Mouse (Mus musculus): Measurements from ENCODE around the gene Themis. TPM values are rescaled to one million over a fixed set of nuclear protein-coding genes. Genes with fewer than 3 reads are reported as not detected.

Themis gene
- polyA plus RNA-seq, 1 experiment from 2014 or later, result not detected

GRCm38 (mm10) chr10:28753321-28753720, 85.2 kb downstream of the Themis start:
- H3K4me1 ChIP-seq (replicated peaks; ENCODE audit: control insufficient read depth, insufficient read depth, low read length), result no peaks in the 10 kb centered on the region
- no peaks in the 10 kb centered on the region for H3K36me3 ChIP-seq (replicated peaks; ENCODE audit: control insufficient read depth, insufficient read depth)
- DNase-seq (ENCODE audit: low spot score), result no peak
- no peak overlapping the region for H3K27ac ChIP-seq
- WGBS, result 71% methylated on average over 2 of the region's 2 CpGs
- H3K4me2 ChIP-seq (replicated peaks), result no peak overlapping the region
- no peaks in the 10 kb centered on the region for H3K27me3 ChIP-seq (ENCODE audit: control insufficient read depth, insufficient read depth, low read length)
- H3K9ac ChIP-seq, result no peak overlapping the region
- H3K9me3 ChIP-seq (ENCODE audit: control insufficient read depth, low read length), result no peaks in the 10 kb centered on the region
- no peak for ATAC-seq (ENCODE audit: low FRiP score)
- H3K4me3 ChIP-seq (replicated peaks; ENCODE audit: low read length), result no peak overlapping the region

GRCm38 (mm10) chr10:28754927-28755326, 86.8 kb downstream of the Themis start:
- Histone ChIP-seq H3K27me3 (ENCODE audit: control insufficient read depth, insufficient read depth, low read length) (no peaks in the 10 kb centered on the region), H3K4me1 (replicated peaks; ENCODE audit: control insufficient read depth, insufficient read depth, low read length) (no peaks in the 10 kb centered on the region), H3K27ac (no peak overlapping the region), H3K9me3 (ENCODE audit: control insufficient read depth, low read length) (no peaks in the 10 kb centered on the region), H3K9ac (no peak overlapping the region), H3K4me2 (replicated peaks) (no peak overlapping the region), H3K4me3 (replicated peaks; ENCODE audit: low read length) (no peak overlapping the region), H3K36me3 (replicated peaks; ENCODE audit: control insufficient read depth, insufficient read depth) (no peaks in the 10 kb centered on the region)
- no peak for ATAC-seq (ENCODE audit: low FRiP score)
- no peak for DNase-seq (ENCODE audit: low spot score)

- Histone ChIP-seq H3K4me2 (replicated peaks) (no peak overlapping the region), H3K27me3 (ENCODE audit: control insufficient read depth, insufficient read depth, low read length) (no peaks in the 10 kb centered on the region), H3K36me3 (replicated peaks; ENCODE audit: control insufficient read depth, insufficient read depth) (no peaks in the 10 kb centered on the region), H3K9ac (no peak overlapping the region), H3K27ac (no peak overlapping the region), H3K4me1 (replicated peaks; ENCODE audit: control insufficient read depth, insufficient read depth, low read length) (no peaks in the 10 kb centered on the region), H3K4me3 (replicated peaks; ENCODE audit: low read length) (no peak overlapping the region), H3K9me3 (ENCODE audit: control insufficient read depth, low read length) (no peaks in the 10 kb centered on the region)
- no peak for DNase-seq (ENCODE audit: low spot score)
- no peak for ATAC-seq (ENCODE audit: low FRiP score)
- WGBS, result 87% methylated on average over 5 of the region's 5 CpGs
These were observed 108.7 kb downstream of the Themis start for GRCm38 (mm10) chr10:28776777-28777402.

GRCm38 (mm10) chr10:28799469-28799868, 131.3 kb downstream of the Themis start:
- H3K4me2 ChIP-seq (replicated peaks), result no peak overlapping the region
- no peaks in the 10 kb centered on the region for H3K27me3 ChIP-seq (ENCODE audit: control insufficient read depth, insufficient read depth, low read length)
- no peaks in the 10 kb centered on the region for H3K4me1 ChIP-seq (replicated peaks; ENCODE audit: control insufficient read depth, insufficient read depth, low read length)
- H3K9ac ChIP-seq, result no peak overlapping the region
- no peaks in the 10 kb centered on the region for H3K36me3 ChIP-seq (replicated peaks; ENCODE audit: control insufficient read depth, insufficient read depth)
- H3K4me3 ChIP-seq (replicated peaks; ENCODE audit: low read length), result no peak overlapping the region
- no peak for ATAC-seq (ENCODE audit: low FRiP score)
- no peaks in the 10 kb centered on the region for H3K9me3 ChIP-seq (ENCODE audit: control insufficient read depth, low read length)
- WGBS, result 85% methylated on average over 4 of the region's 4 CpGs
- H3K27ac ChIP-seq, result no peak overlapping the region
- DNase-seq (ENCODE audit: low spot score), result no peak

GRCm38 (mm10) chr10:28805160-28805559, 137.0 kb downstream of the Themis start:
- H3K36me3 ChIP-seq (replicated peaks; ENCODE audit: control insufficient read depth, insufficient read depth), result no peaks in the 10 kb centered on the region
- no peak overlapping the region for H3K4me3 ChIP-seq (replicated peaks; ENCODE audit: low read length)
- no peak overlapping the region for H3K4me2 ChIP-seq (replicated peaks)
- H3K9me3 ChIP-seq (ENCODE audit: control insufficient read depth, low read length), result no peaks in the 10 kb centered on the region
- H3K27me3 ChIP-seq (ENCODE audit: control insufficient read depth, insufficient read depth, low read length), result no peaks in the 10 kb centered on the region
- WGBS, result 86% methylated on average over 3 of the region's 3 CpGs
- no peak overlapping the region for H3K9ac ChIP-seq
- DNase-seq (ENCODE audit: low spot score) (no peak), ATAC-seq (ENCODE audit: low FRiP score) (no peak)
- no peak overlapping the region for H3K27ac ChIP-seq
- H3K4me1 ChIP-seq (replicated peaks; ENCODE audit: control insufficient read depth, insufficient read depth, low read length), result no peaks in the 10 kb centered on the region

DNA sequence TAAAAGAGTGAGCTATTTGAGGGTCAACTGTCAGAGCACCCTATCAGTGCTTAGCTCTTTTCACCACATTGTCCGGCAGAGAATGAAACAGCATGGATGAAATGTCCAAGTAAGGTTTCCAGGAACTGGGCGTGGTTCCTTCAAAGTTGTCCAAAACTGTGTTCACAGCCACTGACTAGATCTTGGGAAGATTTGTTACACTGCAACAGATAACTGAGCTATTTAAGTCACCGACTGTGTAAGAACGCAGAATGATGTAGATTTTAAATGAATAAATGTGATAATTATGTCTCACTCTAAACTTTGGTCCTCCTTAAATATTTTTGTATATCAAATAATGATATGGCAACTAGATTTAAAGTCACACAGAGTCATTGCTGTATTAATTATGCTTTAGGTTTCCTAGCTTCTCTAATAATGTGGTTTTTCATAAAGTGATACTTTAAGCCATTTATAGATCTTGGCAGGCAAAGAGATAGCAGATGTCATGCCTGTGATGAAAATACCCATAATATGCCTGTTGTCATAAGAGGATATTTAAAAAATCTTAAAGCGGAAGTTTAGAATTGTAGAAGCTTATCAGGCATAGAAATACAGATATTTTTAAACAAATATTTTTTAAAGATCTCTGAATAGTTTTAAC, 143.9 kb downstream of the Themis start:
- H3K4me3 ChIP-seq (replicated peaks; ENCODE audit: low read length), result no peak overlapping the region
- DNase-seq (ENCODE audit: low spot score) (no peak), ATAC-seq (ENCODE audit: low FRiP score) (no peak)
- WGBS, result 88% methylated on average over 5 of the region's 5 CpGs
- H3K27me3 ChIP-seq (ENCODE audit: control insufficient read depth, insufficient read depth, low read length), result no peaks in the 10 kb centered on the region
- no peak overlapping the region for H3K27ac ChIP-seq
- no peaks in the 10 kb centered on the region for H3K4me1 ChIP-seq (replicated peaks; ENCODE audit: control insufficient read depth, insufficient read depth, low read length)
- H3K9ac ChIP-seq, result no peak overlapping the region
- no peaks in the 10 kb centered on the region for H3K9me3 ChIP-seq (ENCODE audit: control insufficient read depth, low read length)
- no peak overlapping the region for H3K4me2 ChIP-seq (replicated peaks)
- H3K36me3 ChIP-seq (replicated peaks; ENCODE audit: control insufficient read depth, insufficient read depth), result no peaks in the 10 kb centered on the region

GRCm38 (mm10) chr10:28812571-28812936, 144.4 kb downstream of the Themis start:
- H3K36me3 ChIP-seq (replicated peaks; ENCODE audit: control insufficient read depth, insufficient read depth), result no peaks in the 10 kb centered on the region
- no peak overlapping the region for H3K4me3 ChIP-seq (replicated peaks; ENCODE audit: low read length)
- H3K4me2 ChIP-seq (replicated peaks), result no peak overlapping the region
- no peaks in the 10 kb centered on the region for H3K4me1 ChIP-seq (replicated peaks; ENCODE audit: control insufficient read depth, insufficient read depth, low read length)
- no peaks in the 10 kb centered on the region for H3K27me3 ChIP-seq (ENCODE audit: control insufficient read depth, insufficient read depth, low read length)
- H3K9me3 ChIP-seq (ENCODE audit: control insufficient read depth, low read length), result no peaks in the 10 kb centered on the region
- H3K9ac ChIP-seq, result no peak overlapping the region
- ATAC-seq (ENCODE audit: low FRiP score) (no peak), DNase-seq (ENCODE audit: low spot score) (no peak)
- no peak overlapping the region for H3K27ac ChIP-seq

GRCm38 (mm10) chr10:28816160-28816559, 148.0 kb downstream of the Themis start:
- Histone ChIP-seq H3K4me3 (replicated peaks; ENCODE audit: low read length) (no peak overlapping the region), H3K36me3 (replicated peaks; ENCODE audit: control insufficient read depth, insufficient read depth) (no peaks in the 10 kb centered on the region), H3K9me3 (ENCODE audit: control insufficient read depth, low read length) (no peaks in the 10 kb centered on the region), H3K27ac (no peak overlapping the region), H3K27me3 (ENCODE audit: control insufficient read depth, insufficient read depth, low read length) (no peaks in the 10 kb centered on the region), H3K9ac (no peak overlapping the region), H3K4me2 (replicated peaks) (no peak overlapping the region), H3K4me1 (replicated peaks; ENCODE audit: control insufficient read depth, insufficient read depth, low read length) (no peaks in the 10 kb centered on the region)
- DNase-seq (ENCODE audit: low spot score) (no peak), ATAC-seq (ENCODE audit: low FRiP score) (no peak)
- 68% methylated on average over 4 of the region's 4 CpGs for WGBS

GRCm38 (mm10) chr10:28822320-28822719, 154.2 kb downstream of the Themis start:
- no peak overlapping the region for H3K4me3 ChIP-seq (replicated peaks; ENCODE audit: low read length)
- no peak overlapping the region for H3K9ac ChIP-seq
- no peaks in the 10 kb centered on the region for H3K9me3 ChIP-seq (ENCODE audit: control insufficient read depth, low read length)
- H3K4me2 ChIP-seq (replicated peaks), result no peak overlapping the region
- no peaks in the 10 kb centered on the region for H3K4me1 ChIP-seq (replicated peaks; ENCODE audit: control insufficient read depth, insufficient read depth, low read length)
- WGBS, result 75% methylated on average over 3 of the region's 3 CpGs
- no peak overlapping the region for H3K27ac ChIP-seq
- no peak for ATAC-seq (ENCODE audit: low FRiP score)
- no peaks in the 10 kb centered on the region for H3K27me3 ChIP-seq (ENCODE audit: control insufficient read depth, insufficient read depth, low read length)
- DNase-seq (ENCODE audit: low spot score), result no peak
- H3K36me3 ChIP-seq (replicated peaks; ENCODE audit: control insufficient read depth, insufficient read depth), result no peaks in the 10 kb centered on the region

- WGBS, result 74% methylated on average over 2 of the region's 2 CpGs
- no peak for ATAC-seq (ENCODE audit: low FRiP score)
- no peak for DNase-seq (ENCODE audit: low spot score)
- H3K4me2 ChIP-seq (replicated peaks), result no peak overlapping the region
- no peak overlapping the region for H3K9ac ChIP-seq
- no peaks in the 10 kb centered on the region for H3K9me3 ChIP-seq (ENCODE audit: control insufficient read depth, low read length)
- H3K36me3 ChIP-seq (replicated peaks; ENCODE audit: control insufficient read depth, insufficient read depth), result no peaks in the 10 kb centered on the region
- H3K4me3 ChIP-seq (replicated peaks; ENCODE audit: low read length), result no peak overlapping the region
- no peak overlapping the region for H3K27ac ChIP-seq
- no peaks in the 10 kb centered on the region for H3K4me1 ChIP-seq (replicated peaks; ENCODE audit: control insufficient read depth, insufficient read depth, low read length)
- H3K27me3 ChIP-seq (ENCODE audit: control insufficient read depth, insufficient read depth, low read length), result no peaks in the 10 kb centered on the region
These were observed 174.4 kb downstream of the Themis start for GRCm38 (mm10) chr10:28842605-28843004.

All from hindbrain, embryonic 14.5 days (tissue).